Mouse (Mus musculus): ENCODE measurements at regions not wholly inside any gene's neighbourhood (a gene's known extent, or its start where the extent isn't known, plus 50 kb on each side); places are given as distances from the start of the nearest gene placed in this dataset.

- 88% methylated on average over 3 of the region's 3 CpGs for WGBS
- Histone ChIP-seq H3K4me3 (no peak overlapping the region), H3K4me1 (peaks cover 23% of the 10 kb centered on the region), H3K9me3 (replicated peaks) (no peaks in the 10 kb centered on the region), H3K27ac (no peak overlapping the region), H3K36me3 (no peaks in the 10 kb centered on the region), H3K27me3 (ENCODE audit: low read depth, poor library complexity, severe bottlenecking) (no peaks in the 10 kb centered on the region)
- DNase-seq (ENCODE audit: low spot score) = no peak
These were observed 107.5 kb upstream of the Rmdn2 start for GRCm38 (mm10) chr17:79504209-79504608.

GRCm38 (mm10) chr17:79505565-79505964 lies 106.1 kb upstream of the Rmdn2 start:
- Histone ChIP-seq H3K9me3 (replicated peaks) (no peaks in the 10 kb centered on the region), H3K4me3 (no peak overlapping the region), H3K4me1 (peaks cover 24% of the 10 kb centered on the region), H3K27me3 (ENCODE audit: low read depth, poor library complexity, severe bottlenecking) (no peaks in the 10 kb centered on the region), H3K36me3 (no peaks in the 10 kb centered on the region), H3K27ac (no peak overlapping the region)
- no peak for DNase-seq (ENCODE audit: low spot score)
- WGBS = 97% methylated on average over 1 of the region's 1 CpGs

DNA sequence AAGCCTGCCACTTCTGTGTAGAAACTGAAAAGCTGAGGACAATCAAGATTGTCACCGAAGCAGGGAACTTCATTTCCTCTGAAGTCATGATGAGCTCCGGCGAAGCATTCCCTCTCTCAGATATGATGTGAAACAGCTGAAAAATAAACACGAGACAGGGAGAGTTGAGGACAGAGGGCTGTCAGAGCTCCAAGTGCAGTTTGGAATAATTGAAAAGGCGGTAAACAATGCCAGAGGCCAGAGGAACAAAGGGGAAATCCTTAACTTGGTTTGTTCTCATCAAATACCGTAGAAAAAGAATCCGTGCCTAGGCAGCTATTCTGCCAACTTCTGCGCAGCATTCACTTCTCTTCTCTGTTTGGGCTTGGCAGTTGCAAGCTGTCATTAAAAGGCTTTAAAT lies 102.4 kb upstream of the Rmdn2 start:
- Histone ChIP-seq H3K4me3 (no peak overlapping the region), H3K27me3 (ENCODE audit: low read depth, poor library complexity, severe bottlenecking) (no peaks in the 10 kb centered on the region), H3K27ac (no peak overlapping the region), H3K36me3 (no peaks in the 10 kb centered on the region), H3K9me3 (replicated peaks) (no peaks in the 10 kb centered on the region), H3K4me1 (peaks cover 27% of the 10 kb centered on the region)
- no peak for DNase-seq (ENCODE audit: low spot score)
- WGBS = 84% methylated on average over 8 of the region's 8 CpGs

DNA sequence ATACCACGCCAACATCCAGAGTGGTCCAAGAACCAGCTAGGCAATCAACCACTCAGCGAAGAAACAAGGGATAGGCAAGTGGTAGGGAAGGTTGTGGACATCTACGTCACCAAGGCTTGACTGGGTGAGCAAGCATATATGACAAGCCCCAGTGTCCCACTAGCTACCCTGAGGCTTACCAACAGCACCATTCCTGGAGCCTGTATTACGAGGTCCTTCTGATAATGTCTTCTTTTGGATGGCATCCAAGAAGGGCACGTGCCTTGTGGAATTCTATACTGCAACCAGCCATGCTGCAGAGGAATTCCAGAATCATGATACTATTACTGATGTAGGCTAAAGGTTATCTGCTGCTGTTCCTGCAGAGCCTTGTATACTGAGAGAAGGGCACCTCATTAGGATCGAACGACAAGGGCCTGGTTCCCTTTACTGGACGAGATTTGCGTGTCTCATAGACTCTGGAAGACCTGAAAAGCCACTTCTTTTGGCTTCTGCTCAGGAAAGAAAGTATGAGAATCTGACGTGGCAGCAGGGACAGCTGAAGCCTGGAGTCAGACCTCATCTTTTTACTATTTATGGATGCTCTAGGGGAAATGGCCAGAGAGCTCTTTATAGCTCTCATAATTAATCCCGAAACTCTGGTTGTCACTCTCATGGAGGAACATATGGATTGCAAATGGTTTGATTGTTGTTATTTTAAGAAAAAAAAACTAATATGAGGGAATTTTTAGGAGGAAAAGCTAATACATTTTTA lies 101.5 kb upstream of the Rmdn2 start:
- Histone ChIP-seq H3K27me3 (ENCODE audit: low read depth, poor library complexity, severe bottlenecking) (no peaks in the 10 kb centered on the region), H3K9me3 (replicated peaks) (no peaks in the 10 kb centered on the region), H3K4me3 (no peak overlapping the region), H3K4me1 (peaks cover 32% of the 10 kb centered on the region), H3K36me3 (no peaks in the 10 kb centered on the region), H3K27ac (no peak overlapping the region)
- DNase-seq (ENCODE audit: low spot score) = no peak
- WGBS = 73% methylated on average over 11 of the region's 11 CpGs

- H3K27me3 ChIP-seq (ENCODE audit: low read depth, poor library complexity, severe bottlenecking) = no peaks in the 10 kb centered on the region
- no peak overlapping the region for H3K27ac ChIP-seq
- no peaks in the 10 kb centered on the region for H3K36me3 ChIP-seq
- peaks cover 36% of the 10 kb centered on the region for H3K4me1 ChIP-seq
- no peak overlapping the region for H3K4me3 ChIP-seq
- WGBS = 45% methylated on average over 9 of the region's 9 CpGs
- H3K9me3 ChIP-seq (replicated peaks) = no peaks in the 10 kb centered on the region
- no peak for DNase-seq (ENCODE audit: low spot score)
These were observed 100.4 kb upstream of the Rmdn2 start for GRCm38 (mm10) chr17:79511218-79511617.

DNA sequence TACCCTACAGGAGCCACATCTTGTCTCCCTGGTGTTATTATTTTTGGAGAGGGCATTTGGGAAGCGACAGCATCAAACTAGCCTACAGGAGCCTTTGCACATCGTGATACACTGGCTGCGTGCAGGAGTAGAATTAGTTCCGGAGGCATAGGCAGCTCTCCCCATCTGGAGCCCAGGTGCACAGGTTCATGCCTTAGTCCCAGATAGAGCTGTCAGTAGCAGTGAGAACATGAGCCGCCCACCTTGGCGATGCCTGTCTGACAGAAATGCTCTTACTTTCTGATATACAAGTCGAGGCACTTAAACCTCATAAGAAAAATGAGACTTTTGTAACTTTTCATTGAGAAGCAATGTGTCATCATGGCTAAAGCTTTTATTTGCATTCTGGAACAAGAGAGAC lies 97.6 kb upstream of the Rmdn2 start:
- no peaks in the 10 kb centered on the region for H3K9me3 ChIP-seq (replicated peaks)
- DNase-seq (ENCODE audit: low spot score) = peak; percentile 64
- no peaks in the 10 kb centered on the region for H3K27me3 ChIP-seq (ENCODE audit: low read depth, poor library complexity, severe bottlenecking)
- H3K4me1 ChIP-seq = peaks cover 37% of the 10 kb centered on the region
- no peaks in the 10 kb centered on the region for H3K36me3 ChIP-seq
- 70% methylated on average over 7 of the region's 7 CpGs for WGBS
- H3K27ac ChIP-seq = peak overlapping the region; percentile 74
- no peak overlapping the region for H3K4me3 ChIP-seq

- H3K4me3 ChIP-seq = no peak overlapping the region
- DNase-seq (ENCODE audit: low spot score) = no peak
- 51% methylated on average over 3 of the region's 3 CpGs for WGBS
- H3K9me3 ChIP-seq (replicated peaks) = no peaks in the 10 kb centered on the region
- H3K4me1 ChIP-seq = peaks cover 35% of the 10 kb centered on the region
- H3K36me3 ChIP-seq = no peaks in the 10 kb centered on the region
- no peaks in the 10 kb centered on the region for H3K27me3 ChIP-seq (ENCODE audit: low read depth, poor library complexity, severe bottlenecking)
- H3K27ac ChIP-seq = no peak overlapping the region
These were observed 93.5 kb upstream of the Rmdn2 start for GRCm38 (mm10) chr17:79518185-79518584.

- Histone ChIP-seq H3K36me3 (no peaks in the 10 kb centered on the region), H3K27ac (no peak overlapping the region), H3K4me1 (peaks cover 30% of the 10 kb centered on the region), H3K4me3 (no peak overlapping the region), H3K9me3 (replicated peaks) (no peaks in the 10 kb centered on the region), H3K27me3 (ENCODE audit: low read depth, poor library complexity, severe bottlenecking) (no peaks in the 10 kb centered on the region)
- no peak for DNase-seq (ENCODE audit: low spot score)
- 81% methylated on average over 5 of the region's 5 CpGs for WGBS
These were observed 93.0 kb upstream of the Rmdn2 start for GRCm38 (mm10) chr17:79518696-79519095.

GRCm38 (mm10) chr17:79519356-79519755 lies 92.3 kb upstream of the Rmdn2 start:
- Histone ChIP-seq H3K36me3 (no peaks in the 10 kb centered on the region), H3K27me3 (ENCODE audit: low read depth, poor library complexity, severe bottlenecking) (no peaks in the 10 kb centered on the region), H3K27ac (no peak overlapping the region; the same call in 1 of the 2 replicates), H3K4me3 (no peak overlapping the region), H3K4me1 (peaks cover 24% of the 10 kb centered on the region), H3K9me3 (replicated peaks) (no peaks in the 10 kb centered on the region)
- 88% methylated on average over 4 of the region's 4 CpGs for whole genome bisulfite sequencing
- no peak for DNase-seq (ENCODE audit: low spot score)

DNA sequence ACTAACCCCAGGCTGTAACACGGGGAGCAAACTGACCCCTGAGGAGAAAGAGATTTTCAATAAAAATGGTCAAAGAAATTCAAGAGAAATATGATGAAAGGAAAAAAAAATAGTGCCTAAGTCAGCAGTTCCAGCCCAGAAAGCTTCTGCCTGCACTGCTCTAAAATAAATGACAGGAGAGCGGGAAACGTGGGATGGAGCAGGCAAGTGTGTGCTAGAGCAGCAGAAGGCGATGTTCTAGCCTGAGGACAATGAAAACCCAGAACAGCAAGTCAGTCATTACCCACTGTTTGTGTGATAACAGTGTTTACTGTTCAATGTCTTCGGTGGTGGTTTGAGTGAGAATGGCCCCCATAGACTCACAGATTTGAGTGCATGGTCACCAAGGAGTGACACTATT lies 91.4 kb upstream of the Rmdn2 start:
- WGBS = 92% methylated on average over 5 of the region's 5 CpGs
- H3K9me3 ChIP-seq (replicated peaks) = no peaks in the 10 kb centered on the region
- H3K27me3 ChIP-seq (ENCODE audit: low read depth, poor library complexity, severe bottlenecking) = no peaks in the 10 kb centered on the region
- H3K27ac ChIP-seq = no peak overlapping the region
- DNase-seq (ENCODE audit: low spot score) = no peak
- H3K4me1 ChIP-seq = peaks cover 18% of the 10 kb centered on the region; the same call in 1 of the 2 replicates
- no peaks in the 10 kb centered on the region for H3K36me3 ChIP-seq
- H3K4me3 ChIP-seq = no peak overlapping the region

- 71% methylated on average over 7 of the region's 7 CpGs for WGBS
- DNase-seq (ENCODE audit: low spot score) = no peak
- no peaks in the 10 kb centered on the region for H3K36me3 ChIP-seq
- no peak overlapping the region for H3K4me3 ChIP-seq
- no peaks in the 10 kb centered on the region for H3K9me3 ChIP-seq (replicated peaks)
- H3K27me3 ChIP-seq (ENCODE audit: low read depth, poor library complexity, severe bottlenecking) = no peaks in the 10 kb centered on the region
- H3K4me1 ChIP-seq = peaks cover 15% of the 10 kb centered on the region; the same call in 1 of the 2 replicates
- H3K27ac ChIP-seq = no peak overlapping the region
These were observed 90.0 kb upstream of the Rmdn2 start for GRCm38 (mm10) chr17:79521691-79522090.

GRCm38 (mm10) chr17:79523230-79523629 lies 88.4 kb upstream of the Rmdn2 start:
- no peak overlapping the region for H3K4me3 ChIP-seq
- 88% methylated on average over 3 of the region's 3 CpGs for WGBS
- peak; percentile 24 for DNase-seq (ENCODE audit: low spot score)
- H3K27me3 ChIP-seq (ENCODE audit: low read depth, poor library complexity, severe bottlenecking) = no peaks in the 10 kb centered on the region
- peaks cover 15% of the 10 kb centered on the region; the same call in 1 of the 2 replicates for H3K4me1 ChIP-seq
- H3K9me3 ChIP-seq (replicated peaks) = no peaks in the 10 kb centered on the region
- H3K27ac ChIP-seq = no peak overlapping the region
- no peaks in the 10 kb centered on the region for H3K36me3 ChIP-seq

DNA sequence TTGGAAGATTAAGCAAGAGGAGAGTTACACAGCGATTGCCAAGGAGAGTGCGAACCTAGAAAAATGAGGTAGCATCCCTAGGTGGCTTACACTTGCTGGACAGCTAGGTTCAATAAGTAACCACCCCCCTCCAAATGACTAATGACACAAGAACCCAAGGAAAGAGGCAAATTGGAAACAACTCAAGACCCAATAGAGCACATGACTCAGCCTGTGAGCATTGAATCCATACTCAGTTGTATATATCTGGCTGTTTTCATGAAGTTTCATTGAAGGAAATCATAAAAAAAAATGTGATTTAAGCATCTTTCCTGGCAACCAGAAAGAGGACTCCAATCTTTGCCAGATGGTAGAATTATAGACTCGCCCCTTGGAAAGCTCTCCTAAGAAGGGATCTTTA lies 84.3 kb upstream of the Rmdn2 start:
- 0 out of 2 replicates have a peak, but pooled peaks cover 3% of the 10 kb centered on the region for H3K4me1 ChIP-seq
- H3K27ac ChIP-seq = no peak overlapping the region
- H3K4me3 ChIP-seq = no peak overlapping the region
- WGBS = 91% methylated on average over 3 of the region's 3 CpGs
- no peaks in the 10 kb centered on the region for H3K9me3 ChIP-seq (replicated peaks)
- H3K27me3 ChIP-seq (ENCODE audit: low read depth, poor library complexity, severe bottlenecking) = no peaks in the 10 kb centered on the region
- DNase-seq (ENCODE audit: low spot score) = no peak
- H3K36me3 ChIP-seq = no peaks in the 10 kb centered on the region

- 82% methylated on average over 4 of the region's 4 CpGs for WGBS
- Histone ChIP-seq H3K27me3 (ENCODE audit: low read depth, poor library complexity, severe bottlenecking) (no peaks in the 10 kb centered on the region), H3K27ac (no peak overlapping the region), H3K9me3 (replicated peaks) (no peaks in the 10 kb centered on the region), H3K4me1 (no peaks in the 10 kb centered on the region), H3K36me3 (no peaks in the 10 kb centered on the region), H3K4me3 (no peak overlapping the region)
- no peak for DNase-seq (ENCODE audit: low spot score)
These were observed 75.1 kb upstream of the Rmdn2 start for GRCm38 (mm10) chr17:79536549-79536948.

Data from limb, embryonic 10.5 days (tissue).